Mouse (Mus musculus) embryonic facial prominence, embryonic 10.5 days (tissue): Measurements from ENCODE around the gene Rps3. TPM values are rescaled to one million over a fixed set of nuclear protein-coding genes. Genes with fewer than 3 reads are reported as not detected.
A peak's percentile ranks its signal among the peaks of the same experiment; 100 is the strongest.

Source experiments
- DNase-seq: peaks from one replicate; pipeline ENCODE4 v3.0.0-alpha.2; 2017; ENCODE audit warnings: low spot score
- H3K27ac ChIP-seq: fragments of 300-500 bp; sonication (generic); replicated peaks from 2 replicates; pipeline ENCODE4 v1.5.1; 2016; ENCODE audit warnings: mild to moderate bottlenecking
- H3K27me3 ChIP-seq: fragments of 300-500 bp; sonication (generic); replicated peaks from 2 replicates; pipeline ENCODE4 v1.6.1; 2016; ENCODE audit warnings: low read depth, mild to moderate bottlenecking; ENCODE audit not compliant: poor library complexity, severe bottlenecking
- H3K36me3 ChIP-seq: fragments of 300-500 bp; sonication (generic); replicated peaks from 2 replicates; pipeline ENCODE4 v1.6.1; 2016; ENCODE audit warnings: mild to moderate bottlenecking, moderate library complexity
- H3K4me1 ChIP-seq: fragments of 300-500 bp; sonication (generic); 2 replicates; pipeline ENCODE4 v1.6.1; 2016
- H3K4me3 ChIP-seq: fragments of 300-500 bp; sonication (generic); 2 replicates; pipeline ENCODE4 v1.5.1; 2016; ENCODE audit warnings: mild to moderate bottlenecking, moderate library complexity
- H3K9me3 ChIP-seq: fragments of 300-500 bp; sonication (generic); 2 replicates; pipeline ENCODE4 v1.6.1; 2016; ENCODE audit warnings: mild to moderate bottlenecking
- WGBS: fragments of 180-500 bp; shearing (Covaris S2); methylation state at CpG from one replicate; pipeline ENCODE4 v1.1.7; 2016; 5-methylcytosine and 5-hydroxymethylcytosine counted together
- polyA plus RNA-seq: library from polyadenylated mRNA; unstranded; fragments of >200 nt; fragmentation: Nextera tagmentation; extraction: Ambion mirVana; gene quantifications from 2 replicates; pipeline ENCODE4 v1.2.1, GENCODE M21; 2016

The Rps3 gene
- polyA plus RNA-seq, 1 experiment from 2014 or later, result 805 TPM

GRCm38 (mm10) chr7:99450703-99451102 lies 32.8 kb downstream of the Rps3 start:
- peak; percentile 73 for DNase-seq
- H3K4me1 ChIP-seq, result peaks cover 36% of the 10 kb centered on the region
- 0% methylated on average over 3 of the region's 3 CpGs for whole genome bisulfite sequencing

GRCm38 (mm10) chr7:99449751-99450150 lies 33.8 kb downstream of the Rps3 start:
- no peak for DNase-seq
- Histone ChIP-seq H3K36me3 (no peaks in the 10 kb centered on the region; the same call in 1 of the 2 replicates), H3K9me3 (no peaks in the 10 kb centered on the region), H3K27me3 (no peaks in the 10 kb centered on the region), H3K4me1 (peaks cover 39% of the 10 kb centered on the region), H3K4me3 (no peak overlapping the region), H3K27ac (no peak overlapping the region)
- WGBS, result 62% methylated on average over 3 of the region's 3 CpGs

More at GRCm38 (mm10) chr7:99450703-99451102, 32.8 kb downstream of the Rps3 start:
- H3K27me3 ChIP-seq, result no peaks in the 10 kb centered on the region
- H3K36me3 ChIP-seq, result no peaks in the 10 kb centered on the region
- no peak overlapping the region for H3K4me3 ChIP-seq
- H3K9me3 ChIP-seq, result no peaks in the 10 kb centered on the region
- H3K27ac ChIP-seq, result no peak overlapping the region

- Histone ChIP-seq H3K36me3 (peaks cover 5% of the 10 kb centered on the region; the same call in 1 of the 2 replicates), H3K27ac (peak overlapping the region; percentile 32; the same call in 1 of the 2 replicates), H3K27me3 (no peaks in the 10 kb centered on the region), H3K9me3 (no peaks in the 10 kb centered on the region), H3K4me3 (no peak overlapping the region), H3K4me1 (peaks cover 39% of the 10 kb centered on the region)
- DNase-seq, result no peak
- 66% methylated on average over 8 of the region's 8 CpGs for WGBS
Measured at GRCm38 (mm10) chr7:99449063-99449462, 34.5 kb downstream of the Rps3 start.

GRCm38 (mm10) chr7:99448619-99449018 lies 34.9 kb downstream of the Rps3 start:
- no peaks in the 10 kb centered on the region for H3K9me3 ChIP-seq
- H3K36me3 ChIP-seq, result peaks cover 5% of the 10 kb centered on the region; the same call in 1 of the 2 replicates
- peak overlapping the region; percentile 32; the same call in 1 of the 2 replicates for H3K27ac ChIP-seq
- peaks cover 35% of the 10 kb centered on the region for H3K4me1 ChIP-seq
- no peaks in the 10 kb centered on the region for H3K27me3 ChIP-seq
- no peak for DNase-seq
- H3K4me3 ChIP-seq, result no peak overlapping the region
- WGBS, result 75% methylated on average over 5 of the region's 5 CpGs

- H3K4me3 ChIP-seq, result no peak overlapping the region
- WGBS, result 52% methylated on average over 5 of the region's 5 CpGs
- H3K4me1 ChIP-seq, result peaks cover 47% of the 10 kb centered on the region
- no peaks in the 10 kb centered on the region for H3K27me3 ChIP-seq
- H3K9me3 ChIP-seq, result no peaks in the 10 kb centered on the region
- no peak for DNase-seq
- no peak overlapping the region for H3K27ac ChIP-seq
- peaks cover 5% of the 10 kb centered on the region; the same call in 1 of the 2 replicates for H3K36me3 ChIP-seq
Measured at GRCm38 (mm10) chr7:99447323-99447722, 36.2 kb downstream of the Rps3 start.

- Histone ChIP-seq H3K36me3 (peaks cover 12% of the 10 kb centered on the region), H3K27ac (peak overlapping the region; percentile 61), H3K4me3 (no peak overlapping the region), H3K9me3 (no peaks in the 10 kb centered on the region), H3K4me1 (peaks cover 62% of the 10 kb centered on the region), H3K27me3 (no peaks in the 10 kb centered on the region)
- WGBS, result 54% methylated on average over 2 of the region's 2 CpGs
- peak; percentile 47 for DNase-seq
Measured at GRCm38 (mm10) chr7:99445833-99446232, 37.7 kb downstream of the Rps3 start.

GRCm38 (mm10) chr7:99444012-99444411 lies 39.5 kb downstream of the Rps3 start:
- no peak overlapping the region for H3K27ac ChIP-seq
- H3K27me3 ChIP-seq, result no peaks in the 10 kb centered on the region
- DNase-seq, result no peak
- H3K4me1 ChIP-seq, result peaks cover 53% of the 10 kb centered on the region
- no peaks in the 10 kb centered on the region for H3K9me3 ChIP-seq
- WGBS, result 68% methylated on average over 6 of the region's 6 CpGs
- peaks cover 16% of the 10 kb centered on the region for H3K36me3 ChIP-seq
- H3K4me3 ChIP-seq, result no peak overlapping the region

- no peaks in the 10 kb centered on the region for H3K27me3 ChIP-seq
- no peak for DNase-seq
- peaks cover 50% of the 10 kb centered on the region for H3K4me1 ChIP-seq
- peak overlapping the region; percentile 65 for H3K27ac ChIP-seq
- 63% methylated on average over 5 of the region's 5 CpGs for WGBS
- no peaks in the 10 kb centered on the region for H3K9me3 ChIP-seq
- H3K36me3 ChIP-seq, result peaks cover 16% of the 10 kb centered on the region
- H3K4me3 ChIP-seq, result no peak overlapping the region
Measured at GRCm38 (mm10) chr7:99443164-99443563, 40.4 kb downstream of the Rps3 start.

- peak overlapping the region; percentile 81 for H3K27ac ChIP-seq
- peaks cover 16% of the 10 kb centered on the region for H3K36me3 ChIP-seq
- H3K27me3 ChIP-seq, result no peaks in the 10 kb centered on the region
- no peaks in the 10 kb centered on the region for H3K9me3 ChIP-seq
- H3K4me3 ChIP-seq, result peak overlapping the region; percentile 5; the same call in 1 of the 2 replicates
- DNase-seq, result peak; percentile 50
- peaks cover 55% of the 10 kb centered on the region for H3K4me1 ChIP-seq
- WGBS, result 21% methylated on average over 6 of the region's 6 CpGs
Measured at GRCm38 (mm10) chr7:99441534-99442072, 41.9 kb downstream of the Rps3 start.

GRCm38 (mm10) chr7:99438881-99439280 lies 44.7 kb downstream of the Rps3 start:
- DNase-seq, result no peak
- peaks cover 76% of the 10 kb centered on the region for H3K4me1 ChIP-seq
- no peaks in the 10 kb centered on the region for H3K9me3 ChIP-seq
- H3K36me3 ChIP-seq, result peaks cover 13% of the 10 kb centered on the region
- WGBS, result 71% methylated on average over 10 of the region's 10 CpGs
- H3K27ac ChIP-seq, result peak overlapping the region; percentile 59; the same call in 1 of the 2 replicates
- H3K4me3 ChIP-seq, result no peak overlapping the region
- H3K27me3 ChIP-seq, result no peaks in the 10 kb centered on the region; the same call in 1 of the 2 replicates

GRCm38 (mm10) chr7:99436530-99436929 lies 47.0 kb downstream of the Rps3 start:
- no peaks in the 10 kb centered on the region for H3K9me3 ChIP-seq
- peaks cover 77% of the 10 kb centered on the region for H3K4me1 ChIP-seq
- no peaks in the 10 kb centered on the region; the same call in 1 of the 2 replicates for H3K27me3 ChIP-seq
- H3K27ac ChIP-seq, result peak overlapping the region; percentile 8
- no peak overlapping the region for H3K4me3 ChIP-seq
- H3K36me3 ChIP-seq, result peaks cover 9% of the 10 kb centered on the region
- peak; percentile 47 for DNase-seq
- 5% methylated on average over 4 of the region's 4 CpGs for WGBS

- peak overlapping the region; percentile 8 for H3K27ac ChIP-seq
- H3K9me3 ChIP-seq, result no peaks in the 10 kb centered on the region
- H3K36me3 ChIP-seq, result peaks cover 5% of the 10 kb centered on the region; the same call in 1 of the 2 replicates
- WGBS, result 34% methylated on average over 12 of the region's 12 CpGs
- no peak overlapping the region; the same call in 1 of the 2 replicates for H3K4me3 ChIP-seq
- no peaks in the 10 kb centered on the region; the same call in 1 of the 2 replicates for H3K27me3 ChIP-seq
- H3K4me1 ChIP-seq, result peaks cover 71% of the 10 kb centered on the region
- no peak for DNase-seq
Measured at GRCm38 (mm10) chr7:99434672-99435250, 48.8 kb downstream of the Rps3 start.

- H3K9me3 ChIP-seq, result no peaks in the 10 kb centered on the region
- H3K4me1 ChIP-seq, result peaks cover 69% of the 10 kb centered on the region
- H3K36me3 ChIP-seq, result peaks cover 3% of the 10 kb centered on the region; the same call in 1 of the 2 replicates
- WGBS, result 85% methylated on average over 6 of the region's 6 CpGs
- H3K27me3 ChIP-seq, result no peaks in the 10 kb centered on the region; the same call in 1 of the 2 replicates
- peak overlapping the region; percentile 35; the same call in 1 of the 2 replicates for H3K27ac ChIP-seq
- DNase-seq, result no peak
- H3K4me3 ChIP-seq, result no peak overlapping the region
Measured at GRCm38 (mm10) chr7:99432863-99433262, 50.7 kb downstream of the Rps3 start.
